Mouse (Mus musculus) layer of hippocampus, adult 11-12 months (tissue): Measurements from ENCODE around the gene Gm26661.

Source experiments
- DNase-seq: peaks from one replicate; pipeline ENCODE4 v3.0.0; 2022; ENCODE audit warnings: low spot score

The Gm26661 gene

GRCm38 (mm10) chr14:7819446-7819845 lies 28.1 kb downstream of the Gm26661 start:
- DNase-seq = no peak

- no peak for DNase-seq
These were observed 30.0 kb downstream of the Gm26661 start for GRCm38 (mm10) chr14:7821341-7821740.

GRCm38 (mm10) chr14:7822693-7823092 lies 31.3 kb downstream of the Gm26661 start:
- no peak for DNase-seq

- DNase-seq = no peak
These were observed 33.4 kb downstream of the Gm26661 start for GRCm38 (mm10) chr14:7824651-7825268.

GRCm38 (mm10) chr14:7826151-7826937 lies 35.0 kb downstream of the Gm26661 start:
- DNase-seq = no peak

GRCm38 (mm10) chr14:7829181-7829580 lies 37.8 kb downstream of the Gm26661 start:
- no peak for DNase-seq

- no peak for DNase-seq
These were observed 40.5 kb downstream of the Gm26661 start for GRCm38 (mm10) chr14:7831770-7832439.

GRCm38 (mm10) chr14:7832440-7832783 lies 41.0 kb downstream of the Gm26661 start:
- no peak for DNase-seq

GRCm38 (mm10) chr14:7833458-7833857 lies 42.1 kb downstream of the Gm26661 start:
- no peak for DNase-seq

GRCm38 (mm10) chr14:7838564-7839089 lies 47.2 kb downstream of the Gm26661 start:
- no peak for DNase-seq

- no peak for DNase-seq
These were observed 48.6 kb downstream of the Gm26661 start for GRCm38 (mm10) chr14:7839950-7840514.
